Mouse (Mus musculus) heart, embryonic 16.5 days (tissue): Measurements from ENCODE around the gene Apoe. TPM values are rescaled to one million over a fixed set of nuclear protein-coding genes. Genes with fewer than 3 reads are reported as not detected.

Experiments used
- ATAC-seq: fragments of 200-750 bp; cut with Nextera tagmentation; replicated peaks from 2 replicates; pipeline ENCODE4 v1.8.0; 2017; ENCODE audit warnings: moderate number of reproducible peaks; ENCODE audit not compliant: insufficient read depth, low FRiP score; ENCODE audit errors: extremely low read depth
- H3K27ac ChIP-seq: fragments of 300-500 bp; sonication (generic); 2 replicates; pipeline ENCODE4 v1.5.1; 2014; ENCODE audit warnings: mild to moderate bottlenecking, low read length, control low read depth, moderate library complexity
- H3K27me3 ChIP-seq: fragments of 300-500 bp; sonication (generic); 2 replicates; pipeline ENCODE4 v1.6.1; 2014; ENCODE audit warnings: low read length, mixed read lengths; ENCODE audit not compliant: control insufficient read depth, insufficient read depth
- H3K36me3 ChIP-seq: fragments of 300-500 bp; sonication (generic); 2 replicates; pipeline ENCODE4 v1.6.1; 2014; ENCODE audit not compliant: control insufficient read depth, insufficient read depth
- H3K4me1 ChIP-seq: fragments of 300-500 bp; sonication (generic); 2 replicates; pipeline ENCODE4 v1.6.1; 2014; ENCODE audit warnings: low read length, mixed read lengths; ENCODE audit not compliant: control insufficient read depth, insufficient read depth
- H3K4me2 ChIP-seq: fragments of 300-500 bp; sonication (generic); 2 replicates; pipeline ENCODE4 v1.6.1; 2014; ENCODE audit warnings: low read depth, mild to moderate bottlenecking, control low read depth, low read length
- H3K4me3 ChIP-seq: fragments of 300-500 bp; sonication (generic); 2 replicates; pipeline ENCODE4 v1.5.1; 2014; ENCODE audit warnings: mild to moderate bottlenecking, control low read depth, low read length
- H3K9ac ChIP-seq: fragments of 300-500 bp; sonication (generic); 2 replicates; pipeline ENCODE4 v1.6.1; 2014; ENCODE audit warnings: low read length, control low read depth
- H3K9me3 ChIP-seq: fragments of 300-500 bp; sonication (generic); replicated peaks from 2 replicates; pipeline ENCODE4 v1.6.1; 2016; ENCODE audit warnings: low read length; ENCODE audit not compliant: control insufficient read depth
- WGBS: fragments of 180-500 bp; shearing (Covaris S2); extraction: QIAGEN DNeasy Blood & Tissue Kit; methylation state at CpG from one replicate; pipeline ENCODE4 v1.1.7; 2014; 5-methylcytosine and 5-hydroxymethylcytosine counted together
- polyA plus RNA-seq: library from polyadenylated mRNA; unstranded; fragments of >200 nt; fragmentation: Nextera tagmentation; extraction: Ambion mirVana; gene quantifications from 2 replicates; pipeline ENCODE4 v1.2.1, GENCODE M21; 2015

Apoe gene
- polyA plus RNA-seq = 588 and 662 TPM in 2 replicates

DNA sequence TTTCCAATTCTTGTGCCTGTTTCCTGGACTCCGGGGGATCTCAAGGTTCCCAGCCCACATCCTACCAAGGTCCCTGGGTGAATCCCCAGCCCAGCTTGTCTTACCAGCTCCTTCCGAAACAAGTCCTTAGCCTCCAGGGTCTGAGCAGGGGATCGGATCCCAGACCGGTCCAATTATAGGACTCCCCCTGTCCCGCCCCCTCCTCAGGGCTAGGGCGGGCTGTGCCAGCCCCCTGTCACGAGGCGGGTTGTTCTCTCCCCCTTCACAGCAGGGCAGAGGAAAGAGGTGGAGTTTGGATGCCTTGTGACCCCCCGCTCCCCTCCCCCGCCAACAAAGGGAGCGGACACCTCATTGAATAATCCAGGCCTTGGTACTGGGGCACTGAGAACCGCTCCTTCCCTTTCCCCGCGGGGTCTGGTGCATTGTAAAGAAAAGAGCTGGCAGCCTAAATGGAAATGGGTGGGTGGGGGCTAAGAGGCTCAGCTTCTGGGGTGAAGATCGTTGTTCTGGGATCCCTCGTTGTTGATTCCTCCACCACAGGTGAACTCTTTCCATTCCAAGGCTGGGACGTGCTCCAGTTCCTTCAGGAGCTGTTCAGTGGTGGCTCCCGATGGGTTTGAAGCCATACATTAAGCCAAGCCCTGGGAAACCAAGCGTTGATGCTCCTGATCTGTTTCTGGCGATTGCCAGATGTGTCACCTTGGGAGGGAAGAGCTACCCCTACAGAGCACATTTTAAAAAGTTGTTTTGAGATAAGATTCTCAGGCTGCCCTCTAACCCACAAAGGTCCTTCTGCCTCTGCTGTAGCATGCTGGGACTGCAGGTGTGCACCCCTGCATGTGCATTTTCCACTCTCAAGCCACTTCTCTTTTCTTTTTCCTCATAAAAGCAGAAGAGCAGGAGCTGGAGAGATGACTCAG is at the start of gene Apoe:
Apoe (minus strand) TSS at position 282 of the 920 bp plus-strand sequence.
- H3K9me3 ChIP-seq = no peaks in the 10 kb centered on the region
- peak within 1 kb of the TSS; percentile 60 for H3K4me3 ChIP-seq
- H3K27ac ChIP-seq = peak within 1 kb of the TSS; percentile 84
- peak within 1 kb of the TSS; percentile 71 for H3K9ac ChIP-seq
- WGBS = 2% methylated on average over 20 of the region's 20 CpGs
- no peaks in the 10 kb centered on the region for H3K27me3 ChIP-seq
- ATAC-seq = peak; percentile 68
- H3K4me1 ChIP-seq = peaks cover 36% of the 10 kb centered on the region
- H3K36me3 ChIP-seq = peaks cover 14% of the 10 kb centered on the region
- peak within 1 kb of the TSS; percentile 81 for H3K4me2 ChIP-seq

DNA sequence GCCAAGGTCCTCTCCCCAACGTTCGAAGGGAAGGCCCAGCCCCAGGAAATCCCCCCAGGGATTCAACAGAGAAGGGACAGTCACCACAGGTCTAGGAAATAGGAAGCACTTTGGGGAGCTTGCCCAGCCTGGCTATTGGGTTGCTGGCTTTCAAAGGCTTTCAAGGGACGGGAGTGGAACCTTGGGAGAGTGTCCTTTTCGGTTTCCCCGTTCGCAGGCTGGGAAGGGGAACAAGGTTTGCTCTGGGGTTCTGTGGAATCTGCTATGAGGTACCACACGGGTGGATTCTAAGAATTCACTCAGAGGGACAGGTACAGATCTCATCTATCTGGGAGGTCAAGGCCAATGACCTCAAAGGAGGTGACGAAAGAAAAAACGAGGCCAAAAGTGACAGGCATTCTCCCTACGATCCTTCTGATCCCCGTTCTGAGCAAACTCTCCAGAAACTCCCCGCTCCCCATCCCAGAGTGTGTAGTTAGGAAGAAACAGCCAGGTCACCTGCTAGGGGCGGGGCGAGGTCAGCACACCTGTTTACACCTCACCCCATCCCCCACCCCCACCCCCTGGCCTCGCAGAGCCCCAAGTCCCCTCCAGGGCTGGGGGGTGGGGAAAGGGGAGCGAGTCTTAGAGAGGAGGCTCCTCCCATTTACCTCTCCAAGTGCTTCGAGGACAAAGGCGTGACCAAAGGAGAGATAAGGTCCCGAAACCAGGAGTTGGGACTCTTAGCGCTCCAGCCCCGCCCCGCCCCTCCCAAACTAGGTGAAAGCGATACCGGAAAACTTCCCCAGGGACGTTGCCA is 48.6 kb upstream of the Apoe start:
- ATAC-seq = no peak
- Histone ChIP-seq H3K27me3 (no peaks in the 10 kb centered on the region), H3K27ac (peak overlapping the region; percentile 56), H3K9ac (peak overlapping the region; percentile 87), H3K9me3 (no peaks in the 10 kb centered on the region), H3K4me3 (peak overlapping the region; percentile 71), H3K36me3 (no peaks in the 10 kb centered on the region), H3K4me2 (peak overlapping the region; percentile 85), H3K4me1 (peaks cover 51% of the 10 kb centered on the region)
- 13% methylated on average over 25 of the region's 25 CpGs for WGBS

DNA sequence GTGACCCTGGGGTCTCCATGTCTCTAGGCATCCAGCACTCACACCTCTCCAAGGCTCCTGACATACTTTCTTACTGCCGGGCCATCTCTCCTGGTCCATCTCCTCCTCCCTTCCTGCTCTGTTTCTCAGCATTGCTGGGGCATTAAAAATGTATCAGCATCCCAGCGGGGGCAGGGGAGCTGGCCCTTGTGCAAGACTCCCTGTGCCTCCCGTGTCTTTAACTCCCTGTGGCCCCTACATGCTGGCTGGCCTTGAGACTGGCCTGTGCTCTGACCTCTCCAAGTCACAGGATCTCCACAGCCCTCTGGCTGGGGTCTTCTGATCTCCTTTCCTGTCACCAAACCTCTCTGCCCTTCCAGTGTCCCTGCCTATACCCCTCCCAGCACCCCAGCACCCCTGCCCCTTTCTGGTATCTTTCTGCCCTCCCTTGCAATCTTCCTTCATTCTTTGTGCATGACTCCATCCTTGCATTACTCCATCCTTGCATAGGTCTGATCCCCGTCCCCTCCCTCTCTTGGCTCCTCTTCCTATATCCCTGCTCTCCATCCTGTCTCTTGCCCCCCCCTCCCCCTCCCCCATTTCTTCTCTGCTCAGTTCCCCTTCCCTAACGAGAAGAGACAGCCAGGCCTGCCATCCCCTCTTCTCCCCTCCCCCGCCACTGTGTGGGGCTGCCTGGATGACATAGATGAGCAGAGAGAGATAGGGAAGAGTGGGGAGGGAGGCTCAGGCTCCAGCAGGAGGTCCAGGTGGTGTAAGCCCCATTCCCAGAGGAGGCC is 47.6 kb upstream of the Apoe start:
- WGBS = 34% methylated on average over 6 of the region's 6 CpGs
- Histone ChIP-seq H3K4me2 (peak overlapping the region; percentile 85), H3K27me3 (no peaks in the 10 kb centered on the region), H3K4me3 (peak overlapping the region; percentile 71), H3K9me3 (no peaks in the 10 kb centered on the region), H3K36me3 (no peaks in the 10 kb centered on the region), H3K27ac (peak overlapping the region; percentile 56), H3K9ac (no peak overlapping the region), H3K4me1 (peaks cover 56% of the 10 kb centered on the region)
- no peak for ATAC-seq

DNA sequence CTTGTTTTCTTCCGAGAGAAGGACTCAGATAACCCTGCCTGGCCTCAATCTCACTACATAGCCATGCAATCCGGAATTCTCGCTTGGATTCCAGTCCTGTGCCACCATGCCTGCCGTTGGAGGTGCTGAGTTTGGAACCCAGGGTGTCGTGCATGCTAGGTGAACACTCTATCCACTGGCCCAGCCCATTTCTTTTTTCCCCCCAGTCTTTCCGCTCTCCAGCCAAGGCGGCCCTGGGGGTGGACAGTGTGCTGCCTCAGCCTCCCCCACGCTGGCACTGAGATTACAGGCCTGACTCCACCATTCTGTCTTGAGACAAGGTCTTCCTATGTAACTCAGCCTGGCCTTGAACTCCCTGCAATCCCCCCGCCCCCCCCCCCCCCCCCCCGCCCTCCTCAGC is 47.0 kb upstream of the Apoe start:
- no peak overlapping the region for H3K4me2 ChIP-seq
- 47% methylated on average over 8 of the region's 10 CpGs for WGBS
- peaks cover 59% of the 10 kb centered on the region for H3K4me1 ChIP-seq
- 0 out of 2 replicates have a peak, but pooled peaks cover under 1% of the 10 kb centered on the region for H3K36me3 ChIP-seq
- H3K27ac ChIP-seq = no peak overlapping the region
- H3K4me3 ChIP-seq = no peak overlapping the region
- no peaks in the 10 kb centered on the region for H3K27me3 ChIP-seq
- no peak for ATAC-seq
- H3K9ac ChIP-seq = no peak overlapping the region
- no peaks in the 10 kb centered on the region for H3K9me3 ChIP-seq

DNA sequence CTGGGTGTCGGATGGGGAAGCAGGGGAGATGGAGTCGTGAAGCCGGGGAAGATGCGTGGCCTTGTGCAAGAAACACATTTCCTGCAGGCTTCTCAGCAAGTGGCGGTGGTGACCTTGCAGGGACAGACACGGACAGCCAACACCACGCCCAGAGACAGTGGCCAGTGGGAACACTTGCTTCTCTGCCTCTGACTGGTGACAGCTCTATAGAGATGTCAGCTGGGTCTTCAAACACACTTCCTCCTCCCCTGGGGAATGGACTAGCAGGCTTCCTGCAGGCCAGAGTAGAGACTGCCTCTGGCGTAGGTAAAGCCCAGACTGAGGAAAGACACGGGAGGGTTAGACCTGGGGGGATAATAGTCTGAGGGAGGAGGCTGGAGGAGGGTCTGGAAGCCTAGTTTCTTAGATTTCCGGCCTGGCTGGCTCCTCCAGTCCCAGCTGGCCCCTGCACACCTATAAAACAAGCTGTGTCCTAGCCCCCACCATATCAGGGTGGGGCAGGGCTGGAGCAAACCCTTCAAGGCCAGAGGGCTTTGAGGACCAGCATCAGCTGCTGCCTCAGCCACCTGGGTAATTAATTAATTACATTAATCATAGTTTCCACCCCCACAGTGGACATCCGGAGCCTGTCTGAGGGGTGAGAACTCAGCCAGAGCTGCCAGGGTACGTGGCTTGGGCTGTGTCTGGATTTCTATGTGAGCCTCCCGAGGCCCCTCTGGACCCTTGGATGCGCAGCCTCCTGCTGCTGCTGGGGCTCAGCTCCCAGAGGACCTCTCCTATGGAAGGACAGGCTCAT is 45.8 kb upstream of the Apoe start:
- Histone ChIP-seq H3K9ac (peak overlapping the region; percentile 47), H3K4me2 (peak overlapping the region; percentile 38), H3K27ac (peak overlapping the region; percentile 67), H3K36me3 (peaks cover 6% of the 10 kb centered on the region), H3K9me3 (no peaks in the 10 kb centered on the region), H3K4me1 (peaks cover 51% of the 10 kb centered on the region), H3K27me3 (no peaks in the 10 kb centered on the region), H3K4me3 (no peak overlapping the region)
- peak; percentile 46 for ATAC-seq
- WGBS = 26% methylated on average over 14 of the region's 14 CpGs

DNA sequence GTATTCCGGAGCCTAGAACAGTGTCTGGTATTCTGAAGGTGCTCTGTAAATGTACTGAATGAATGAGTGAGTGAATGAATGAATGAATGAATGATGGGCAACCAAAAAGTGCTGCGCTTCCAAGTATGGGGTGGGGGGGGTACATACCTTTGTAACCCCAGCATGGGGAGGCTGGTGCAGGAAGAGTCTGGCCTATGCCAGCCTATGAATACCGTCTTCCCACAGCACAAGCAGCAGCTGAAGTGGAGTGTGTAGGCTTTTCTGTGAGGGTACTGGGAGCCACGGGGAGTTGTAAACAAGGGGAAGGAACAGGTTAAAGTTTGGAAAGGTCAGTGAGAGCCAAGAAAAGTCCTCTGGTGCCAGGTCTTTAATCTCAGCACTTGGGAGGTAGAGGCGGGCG is 44.8 kb upstream of the Apoe start:
- no peak overlapping the region for H3K9ac ChIP-seq
- no peak for ATAC-seq
- H3K4me3 ChIP-seq = no peak overlapping the region
- no peaks in the 10 kb centered on the region for H3K9me3 ChIP-seq
- no peaks in the 10 kb centered on the region for H3K27me3 ChIP-seq
- H3K36me3 ChIP-seq = peaks cover 6% of the 10 kb centered on the region
- H3K4me2 ChIP-seq = no peak overlapping the region
- WGBS = 76% methylated on average over 6 of the region's 6 CpGs
- H3K27ac ChIP-seq = no peak overlapping the region
- peaks cover 51% of the 10 kb centered on the region for H3K4me1 ChIP-seq

DNA sequence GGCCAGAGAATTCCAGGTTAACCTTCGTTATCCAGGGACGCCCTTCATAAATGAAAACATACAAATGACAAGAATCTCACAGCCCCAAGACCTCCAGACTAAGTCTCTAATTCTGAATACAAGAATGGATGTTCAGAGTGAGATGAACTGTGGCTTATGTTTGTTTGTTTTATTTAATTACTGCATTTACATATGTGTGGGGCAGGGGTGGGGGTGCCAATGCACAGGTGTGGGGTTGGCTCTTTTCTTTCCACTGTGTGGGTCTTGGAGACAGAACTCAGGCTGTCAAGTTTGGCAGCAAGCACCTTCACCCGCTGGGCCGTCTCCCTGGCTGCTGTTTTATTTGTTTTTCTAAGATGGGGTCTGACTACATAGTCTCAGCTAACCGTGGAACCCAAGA is 43.5 kb upstream of the Apoe start:
- no peaks in the 10 kb centered on the region for H3K27me3 ChIP-seq
- no peak overlapping the region for H3K4me2 ChIP-seq
- no peaks in the 10 kb centered on the region for H3K9me3 ChIP-seq
- no peak for ATAC-seq
- peaks cover 41% of the 10 kb centered on the region for H3K4me1 ChIP-seq
- H3K9ac ChIP-seq = no peak overlapping the region
- peaks cover 14% of the 10 kb centered on the region for H3K36me3 ChIP-seq
- H3K27ac ChIP-seq = no peak overlapping the region
- 52% methylated on average over 5 of the region's 5 CpGs for WGBS
- H3K4me3 ChIP-seq = no peak overlapping the region

DNA sequence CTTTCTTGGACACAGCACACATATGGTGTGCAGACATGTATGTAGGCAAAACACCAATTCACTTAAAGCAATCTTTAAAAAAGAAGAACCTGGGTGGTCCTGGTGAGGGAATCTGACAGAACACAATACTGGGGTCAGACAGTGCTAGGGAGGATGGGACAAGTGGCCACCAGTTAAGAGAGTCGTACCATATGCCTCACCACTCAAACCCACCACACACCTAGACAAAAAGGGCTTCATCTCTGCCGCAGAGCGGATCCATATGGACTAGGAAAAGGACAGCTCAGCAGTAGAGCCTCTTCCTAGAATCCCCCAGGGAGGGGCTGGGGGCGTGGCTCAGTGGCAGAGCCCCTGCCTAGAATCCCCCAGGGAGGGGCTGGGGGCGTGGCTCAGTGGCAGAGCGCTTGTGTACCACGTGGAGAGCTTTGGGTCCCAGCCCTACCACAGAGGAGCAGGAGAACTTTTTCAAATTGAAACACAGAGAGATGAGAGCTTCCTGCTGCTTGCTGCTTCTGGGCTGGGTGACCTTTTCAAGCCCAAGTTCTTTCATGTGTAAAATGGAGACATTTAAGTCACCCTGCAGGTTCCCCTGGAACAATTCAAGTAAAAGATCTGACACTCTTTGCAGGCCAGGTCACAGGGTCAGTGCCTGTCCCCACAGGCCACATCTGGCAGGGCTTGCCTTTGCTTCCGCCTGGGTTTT is 42.5 kb upstream of the Apoe start:
- WGBS = 34% methylated on average over 8 of the region's 8 CpGs
- Histone ChIP-seq H3K4me2 (no peak overlapping the region), H3K4me1 (peaks cover 31% of the 10 kb centered on the region), H3K4me3 (no peak overlapping the region), H3K27ac (peak overlapping the region; percentile 38), H3K9ac (no peak overlapping the region), H3K27me3 (no peaks in the 10 kb centered on the region), H3K36me3 (peaks cover 20% of the 10 kb centered on the region), H3K9me3 (no peaks in the 10 kb centered on the region)
- ATAC-seq = no peak
